Mouse (Mus musculus): ENCODE measurements at regions not wholly inside any gene's neighbourhood (a gene's known extent, or its start where the extent isn't known, plus 50 kb on each side); places are given as distances from the start of the nearest gene placed in this dataset.

DNA sequence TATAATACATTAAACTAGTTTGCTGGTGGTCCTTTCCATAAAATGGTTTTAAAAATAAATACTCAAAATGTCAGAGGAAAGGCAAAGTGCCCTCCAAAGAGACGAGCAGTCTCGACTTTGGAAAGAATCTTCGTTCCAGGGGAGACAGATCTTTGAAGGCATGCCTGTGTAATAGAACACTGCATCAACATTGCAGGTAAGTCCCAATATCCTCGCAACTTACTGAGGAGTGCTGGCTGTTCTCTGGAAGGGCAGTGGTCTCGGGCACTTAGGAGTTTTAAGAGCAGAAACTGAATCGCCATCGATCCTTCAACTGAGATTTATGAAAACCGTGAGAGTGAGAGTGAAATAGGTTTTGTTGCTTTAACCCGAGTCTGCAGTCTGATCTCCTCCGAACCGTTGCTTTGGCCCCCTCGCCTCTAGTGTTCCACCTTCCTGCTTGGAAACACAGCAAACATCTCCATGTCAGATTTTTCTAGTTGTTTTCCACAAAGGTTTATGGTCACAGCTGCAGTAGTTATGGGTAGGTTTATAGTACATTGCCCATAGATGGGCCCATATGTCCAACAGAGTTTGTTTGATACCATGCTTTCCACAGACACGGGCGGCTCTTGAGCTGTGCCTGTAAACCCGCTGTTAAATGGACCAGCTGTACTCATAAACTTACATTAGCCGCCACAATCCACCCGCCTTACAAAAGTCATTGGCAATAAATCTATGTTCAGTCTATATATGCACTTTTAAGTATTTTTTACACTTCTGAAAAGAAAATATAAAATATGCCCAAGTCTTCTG lies 181.6 kb upstream of the Eya4 start:
- TF ChIP-seq POLR2A (IDR thresholded peaks at IDR 0.05; ENCODE audit: low read depth, low read length) = no peak
- TF ChIP-seq CTCF (conservative IDR thresholded peaks at IDR 0.05; ENCODE audit: insufficient read depth, insufficient read length, low read depth, low read length) = no peak
